Comparison of ENCODE assay signal across 16 mouse cellular contexts in the genomic region with DNA sequence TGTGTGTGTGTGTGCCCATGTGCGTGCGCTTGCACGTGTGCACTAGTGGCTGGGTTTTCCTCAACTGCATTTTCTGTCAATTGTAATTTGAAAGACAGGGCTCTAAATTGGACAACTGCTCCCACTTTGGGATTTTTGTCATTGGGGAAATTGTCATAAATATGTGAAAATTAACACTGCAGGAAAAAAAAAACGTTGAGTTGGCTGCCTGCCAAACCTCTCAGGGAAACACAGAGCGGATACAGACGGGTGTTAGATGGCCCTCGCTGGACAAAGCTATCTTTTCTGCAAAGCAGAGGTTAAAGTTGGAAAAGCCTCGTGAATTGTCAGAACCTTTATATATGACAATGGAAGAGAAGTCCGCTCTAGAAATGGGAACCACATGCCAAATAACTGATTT.
DNase-seq lines count a peak whose midpoint lies in the region; ATAC-seq and TF ChIP-seq lines count a peak whose summit lies in the region.
"Had no signal": no experiment of that assay in that cellular context is flagged by ENCODE, and none has a peak within 500 bp of the region (broad histone marks: within the 10 kb centered on the region; RNA-seq: fewer than 3 reads in every experiment).

No protein-coding gene starts in this region.

- TF ChIP-seq CTCF in heart, adult 2 months (IDR thresholded peaks at IDR 0.05), result no peak

- H3K36me3 ChIP-seq in heart, adult 2 months (ENCODE audit: control insufficient read depth, insufficient read depth, low read length), result no peaks in the 10 kb centered on the region
- H3K36me3 ChIP-seq in limb, embryonic 14.5 days (ENCODE audit: control insufficient read depth, insufficient read depth, low read length), result no peaks in the 10 kb centered on the region
- H3K36me3 ChIP-seq in limb, embryonic 10.5 days, result no peaks in the 10 kb centered on the region
- H3K36me3 ChIP-seq in ES-E14 (ENCODE audit: control insufficient read depth, insufficient read depth, low read length, poor library complexity, severe bottlenecking) (no peaks in the 10 kb centered on the region), myocyte (ENCODE audit: control insufficient read depth, insufficient read depth) (no peaks in the 10 kb centered on the region)
- H3K36me3 ChIP-seq: limb, embryonic 13.5 days; midbrain, embryonic 12.5 days had no signal

- H3ac ChIP-seq in myocyte (ENCODE audit: control insufficient read depth, insufficient read length), result no peak overlapping the region

- no peak for TF ChIP-seq POLR2A in heart, adult 2 months (IDR thresholded peaks at IDR 0.05; ENCODE audit: insufficient read depth, low read depth, low read length)
- no peak for TF ChIP-seq POLR2A in limb, embryonic 14.5 days (IDR thresholded peaks at IDR 0.05; ENCODE audit: borderline replicate concordance, extremely low read depth, insufficient read depth, insufficient read length)
- TF ChIP-seq POLR2A in myocyte (IDR thresholded peaks at IDR 0.05; ENCODE audit: insufficient read length, low read depth), result no peak

- no peak overlapping the region for H3K4me3 ChIP-seq in heart, adult 2 months
- no peak overlapping the region for H3K4me3 ChIP-seq in limb, embryonic 14.5 days (replicated peaks; ENCODE audit: low read length)
- H3K4me3 ChIP-seq in limb, embryonic 10.5 days, result no peak overlapping the region
- H3K4me3 ChIP-seq in ES-E14 (ENCODE audit: insufficient read depth in 1 of 2, low read depth in 1 of 2, low read length in 2 of 2, poor library complexity in 1 of 2, severe bottlenecking in 1 of 2) (no peak overlapping the region), myocyte (no peak overlapping the region)
- H3K4me3 ChIP-seq: limb, embryonic 13.5 days; midbrain, embryonic 12.5 days had no signal

- H3K79me2 ChIP-seq in heart, adult 2 months (replicated peaks; ENCODE audit: control insufficient read depth, insufficient read depth, low read length), result no peaks in the 10 kb centered on the region
- H3K79me2 ChIP-seq in myocyte (ENCODE audit: control insufficient read depth, insufficient read depth), result no peaks in the 10 kb centered on the region

- no peak overlapping the region for H3K27ac ChIP-seq in heart, adult 2 months
- 0 out of 2 replicates have a peak overlapping the region, but pooled peaks have one; percentile 1 for H3K27ac ChIP-seq in limb, embryonic 14.5 days (replicated peaks; ENCODE audit: low read depth, low read length)
- H3K27ac ChIP-seq in limb, embryonic 10.5 days, result no peak overlapping the region
- H3K27ac ChIP-seq in ES-E14 (ENCODE audit: insufficient read depth, low read depth, low read length, poor library complexity, severe bottlenecking), result peak overlapping the region; percentile 93; the same call in 1 of the 2 replicates
- H3K27ac ChIP-seq: macrophage; midbrain, embryonic 12.5 days had no signal

- TF ChIP-seq EP300 in heart, adult 2 months (IDR thresholded peaks at IDR 0.05; ENCODE audit: insufficient read depth, low read depth, low read length), result no peak

- 43% methylated on average over 9 of the region's 9 CpGs for WGBS in heart, adult 2 months
- 33% methylated on average over 9 of the region's 9 CpGs for WGBS in limb, embryonic 14.5 days
- WGBS in limb, embryonic 10.5 days, result 62% methylated on average over 9 of the region's 9 CpGs

- H3K27me3 ChIP-seq in heart, adult 2 months (ENCODE audit: control insufficient read depth, insufficient read depth, low read length), result no peaks in the 10 kb centered on the region
- no peaks in the 10 kb centered on the region for H3K27me3 ChIP-seq in limb, embryonic 14.5 days (ENCODE audit: control insufficient read depth, insufficient read depth, low read length)
- 0 out of 2 replicates have a peak, but pooled peaks cover 5% of the 10 kb centered on the region for H3K27me3 ChIP-seq in limb, embryonic 10.5 days (ENCODE audit: low read depth, poor library complexity, severe bottlenecking)
- no peaks in the 10 kb centered on the region for H3K27me3 ChIP-seq in myocyte (ENCODE audit: control insufficient read depth, insufficient read depth, insufficient read length)
- H3K27me3 ChIP-seq: limb, embryonic 13.5 days had no signal

- intact Hi-C loops in heart, adult 2 months (cut with DNase I), result loop anchor here (10.0 kb wide), 1 partner anchor 326 kb away; no protein-coding TSS in a partner anchor

- H3K4me1 ChIP-seq in heart, adult 2 months (ENCODE audit: control insufficient read depth, insufficient read depth, low read length), result peaks cover 4% of the 10 kb centered on the region
- H3K4me1 ChIP-seq in limb, embryonic 14.5 days (ENCODE audit: control insufficient read depth, insufficient read depth, low read length), result peaks cover 21% of the 10 kb centered on the region
- peaks cover 21% of the 10 kb centered on the region for H3K4me1 ChIP-seq in limb, embryonic 10.5 days
- H3K4me1 ChIP-seq in ES-E14 (ENCODE audit: control insufficient read depth in 2 of 2, insufficient read depth in 2 of 2, low read length in 2 of 2, poor library complexity in 1 of 2), result peaks cover 5 to 36% of the 10 kb centered on the region in 2 experiments

- ATAC-seq in limb, embryonic 14.5 days (ENCODE audit: low FRiP score, low read depth), result no peak
- ATAC-seq: forebrain, embryonic 16.5 days; inflammation-experienced regulatory T-cells, adult 6 months had no signal

- H3K4me2 ChIP-seq in limb, embryonic 14.5 days (replicated peaks; ENCODE audit: low read depth, low read length, severe bottlenecking), result no peak overlapping the region
- peak overlapping the region; percentile 56 for H3K4me2 ChIP-seq in myocyte (ENCODE audit: low read depth)

- H3K9ac ChIP-seq in heart, adult 2 months (ENCODE audit: low read depth, low read length), result no peak overlapping the region
- no peak overlapping the region for H3K9ac ChIP-seq in limb, embryonic 14.5 days (ENCODE audit: low read depth, low read length, severe bottlenecking)
- no peak overlapping the region for H3K9ac ChIP-seq in ES-E14 (ENCODE audit: insufficient read depth, low read depth, low read length, poor library complexity, severe bottlenecking)
- H3K9ac ChIP-seq: midbrain, embryonic 12.5 days had no signal

- DNase-seq in heart, postnatal 4 days, result peak; percentile 26
- DNase-seq in heart, adult 2 months, result no peak
- DNase-seq in limb, embryonic 14.5 days (ENCODE audit: low spot score), result no peak
- DNase-seq in limb, embryonic 10.5 days (ENCODE audit: low spot score), result no peak
- no peak for DNase-seq in ES-E14 (ENCODE audit: low read depth, low spot score)
- no peak for DNase-seq in embryo, embryonic 11 days
- DNase-seq: cerebellum, adult 18-20 months; heart, adult 18-20 months; heart, postnatal 10 days; right cerebral cortex, postnatal 14 days had no signal

- no peaks in the 10 kb centered on the region for H3K9me3 ChIP-seq in limb, embryonic 14.5 days (ENCODE audit: control insufficient read depth, low read length)
- no peaks in the 10 kb centered on the region for H3K9me3 ChIP-seq in limb, embryonic 10.5 days (replicated peaks)
- H3K9me3 ChIP-seq in ES-E14 (ENCODE audit: control insufficient read depth, insufficient read depth, low read depth, low read length), result no peaks in the 10 kb centered on the region
- H3K9me3 ChIP-seq: limb, embryonic 13.5 days; midbrain, embryonic 12.5 days had no signal

- in situ Hi-C loops in ES-E14 (cut with MboI; ENCODE audit: low sequenced_read_pairs in 2 of 2, unreplicated experiment in 2 of 2), result no loop called here

TF ChIP-seq in ES-E14, 5 proteins besides CTCF, POLR2A, EP300 and RAD21:
- TF ChIP-seq HCFC1 (IDR thresholded peaks at IDR 0.05; ENCODE audit: borderline replicate concordance, insufficient read depth, low read length), result no peak
- no peak for TF ChIP-seq CHD2 (IDR thresholded peaks at IDR 0.05; ENCODE audit: low read depth, low read length)
- no peak for TF ChIP-seq MAFK (IDR thresholded peaks at IDR 0.05; ENCODE audit: insufficient read depth, low read depth, low read length)
- no peak for TF ChIP-seq ZNF384 (IDR thresholded peaks at IDR 0.05; ENCODE audit: low read depth, low read length)
- no peak for TF ChIP-seq ZC3H11A (IDR thresholded peaks at IDR 0.05; ENCODE audit: borderline replicate concordance, low read depth, low read length)

TF ChIP-seq in myocyte, 11 proteins besides CTCF, POLR2A, EP300 and RAD21:
- TF ChIP-seq E2F4 (IDR thresholded peaks at IDR 0.05; ENCODE audit: insufficient read depth) (no peak), POLR2AphosphoS2 (IDR thresholded peaks at IDR 0.05; ENCODE audit: insufficient read length, low read depth) (no peak), CEBPB (IDR thresholded peaks at IDR 0.05; ENCODE audit: insufficient read depth, poor library complexity, severe bottlenecking) (no peak), MAX (IDR thresholded peaks at IDR 0.05; ENCODE audit: low read depth) (no peak), SRF (IDR thresholded peaks at IDR 0.05; ENCODE audit: control insufficient read depth, insufficient read length, low read depth) (no peak), MYOD1 (IDR thresholded peaks at IDR 0.05; ENCODE audit: control insufficient read depth in 1 of 3, insufficient read length in 2 of 3, low read depth in 2 of 3) (no peak), REST (IDR thresholded peaks at IDR 0.05; ENCODE audit: insufficient read depth, insufficient read length) (no peak), MYOG (IDR thresholded peaks at IDR 0.05; ENCODE audit: control insufficient read depth in 1 of 3, insufficient read depth in 1 of 3, insufficient read length in 2 of 3, low read depth in 2 of 3) (no peak), TCF3 (IDR thresholded peaks at IDR 0.05; ENCODE audit: insufficient read length, low read depth) (no peak), USF1 (IDR thresholded peaks at IDR 0.05; ENCODE audit: low read depth) (no peak), TCF12 (IDR thresholded peaks at IDR 0.05; ENCODE audit: insufficient read depth, poor library complexity, severe bottlenecking) (no peak)

Comparison
In these comparisons a context has a peak if more than half of its experiments do, and no peak if none do; other contexts are left out.
1. H3K27ac ChIP-seq: peak in limb, embryonic 14.5 days (single experiment) and ES-E14 (single experiment); none in heart, adult 2 months (single experiment) and limb, embryonic 10.5 days (single experiment).